Mouse (Mus musculus) myocyte (in vitro differentiated cells): ENCODE data around the gene Pkdrej.

Source experiments
- CEBPB ChIP-seq: IDR thresholded peaks from 2 replicates; pipeline ENCODE4 v1.6.1; 2011; ENCODE audit warnings: mild to moderate bottlenecking, moderate library complexity; ENCODE audit not compliant: poor library complexity, insufficient read depth, severe bottlenecking
- MAX ChIP-seq: IDR thresholded peaks from one replicate; pipeline ENCODE4 v1.6.1; 2011; ENCODE audit warnings: low read depth, mild to moderate bottlenecking, control low read depth
- MYOD1 ChIP-seq, 3 experiments: IDR thresholded peaks; one replicate each; pipeline ENCODE4 v1.6.1; 2011; ENCODE audit warnings: control low read depth in 2 of 3, low read depth in 2 of 3, mild to moderate bottlenecking in 2 of 3, moderate library complexity in 1 of 3; ENCODE audit not compliant: insufficient read length in 2 of 3, control insufficient read depth in 1 of 3
- POLR2A ChIP-seq: IDR thresholded peaks from one replicate; pipeline ENCODE4 v1.6.1; 2011; ENCODE audit warnings: low read depth, mild to moderate bottlenecking, control low read depth, moderate library complexity; ENCODE audit not compliant: insufficient read length
- POLR2AphosphoS2 ChIP-seq: IDR thresholded peaks from one replicate; pipeline ENCODE4 v1.6.1; 2011; ENCODE audit warnings: low read depth, control low read depth; ENCODE audit not compliant: insufficient read length
- TCF12 ChIP-seq: IDR thresholded peaks from one replicate; pipeline ENCODE4 v1.6.1; 2011; ENCODE audit warnings: mild to moderate bottlenecking, control low read depth; ENCODE audit not compliant: poor library complexity, insufficient read depth, severe bottlenecking

DNA sequence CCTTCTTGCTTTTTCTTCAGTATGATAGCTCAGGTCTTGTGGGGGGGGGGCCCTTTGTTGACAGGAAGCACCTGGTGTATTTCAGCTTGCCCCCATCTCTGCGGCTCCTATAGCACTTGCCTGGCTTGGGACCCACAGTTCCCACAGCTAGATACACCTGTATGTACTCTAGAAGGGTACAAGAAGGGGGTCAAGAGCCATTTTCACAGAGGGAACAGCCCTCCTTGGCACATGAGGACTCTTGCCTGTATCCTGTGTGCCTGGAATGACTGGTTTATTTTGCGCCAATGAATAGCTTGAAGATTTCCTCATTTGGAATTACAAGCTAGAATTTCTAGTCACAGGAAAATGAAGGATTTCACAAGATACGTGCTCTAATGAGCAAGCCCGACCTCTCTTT is 30.1 kb downstream of the Pkdrej start:
- TF ChIP-seq POLR2A (no peak), MAX (no peak), MYOD1 (IDR thresholded peaks at IDR 0.05; ENCODE audit: control insufficient read depth in 1 of 3, insufficient read length in 2 of 3, low read depth in 2 of 3) (no peak), POLR2AphosphoS2 (no peak), TCF12 (no peak), CEBPB (no peak)
